Mouse (Mus musculus) olfactory bulb, adult 2 months (tissue): ENCODE measurements around the gene Mob2.

Source experiments
- CTCF ChIP-seq: fragments of 200-500 bp; IDR thresholded peaks from 2 replicates; pipeline ENCODE4 v1.5.1; 2012; ENCODE audit warnings: low read depth, mild to moderate bottlenecking, low read length, moderate library complexity; ENCODE audit not compliant: insufficient read depth
- POLR2A ChIP-seq: fragments of 200-500 bp; IDR thresholded peaks from 2 replicates; pipeline ENCODE4 v1.6.1; 2012; ENCODE audit warnings: mild to moderate bottlenecking, low read depth, low read length, moderate library complexity; ENCODE audit not compliant: insufficient read depth

DNA sequence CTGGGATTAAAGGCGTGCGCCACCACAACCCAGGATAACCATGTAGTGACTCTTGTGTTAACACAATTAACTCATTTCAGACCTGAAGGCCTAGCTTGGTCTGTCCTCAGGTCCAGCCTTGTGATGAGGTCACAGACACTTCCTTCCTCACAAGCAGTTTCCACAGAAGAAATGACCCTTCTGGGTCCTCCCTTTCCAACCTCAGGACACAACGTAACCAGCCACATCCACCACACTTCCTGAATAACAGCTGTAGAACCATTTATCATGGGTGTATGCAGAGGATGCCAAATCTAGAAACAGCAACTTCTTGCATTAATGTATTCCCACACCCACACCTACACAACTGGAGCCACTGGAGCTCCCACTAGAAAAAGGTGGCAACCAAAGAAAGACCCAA lies 20.1 kb downstream of the Mob2 start:
- TF ChIP-seq CTCF: no peak
- no peak for TF ChIP-seq POLR2A
